Mouse (Mus musculus): ENCODE results near the gene Gm4985. TPM values are rescaled to one million over a fixed set of nuclear protein-coding genes. Genes with fewer than 3 reads are reported as not detected.
"Not testable (repeated sequence)": the region's sequence is repeated elsewhere in the genome, so short reads cannot be mapped to it uniquely, and the experiment has no call there.

Gene Gm4985
- polyA plus RNA-seq (2015; fragmentation: Nextera tagmentation; extraction: Ambion mirVana) = not detected in 2 replicates

DNA sequence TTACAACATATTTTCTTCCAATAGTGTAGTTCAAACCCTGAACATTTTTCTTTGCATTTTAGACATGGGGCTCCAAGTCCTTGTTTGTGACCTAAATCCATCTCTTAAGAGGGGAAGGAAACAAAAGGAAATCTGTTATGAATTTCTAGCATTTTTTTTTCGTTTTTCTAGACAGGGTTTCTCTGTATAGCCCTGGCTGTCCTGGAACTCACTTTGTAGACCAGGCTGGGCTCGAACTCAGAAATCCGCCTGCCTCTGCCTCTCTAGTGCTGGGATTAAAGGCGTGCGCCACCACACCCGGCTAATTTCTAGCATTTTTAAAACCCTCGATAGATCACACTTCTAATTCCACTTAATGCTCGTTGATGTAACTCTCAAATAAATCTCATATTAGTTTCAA is at the start of gene Gm4985:
TSS of gene Gm4985 (minus strand) at position 101 of the 400 bp plus-strand sequence.
- DNase-seq (ENCODE audit: low spot score) = not testable (repeated sequence)

DNA sequence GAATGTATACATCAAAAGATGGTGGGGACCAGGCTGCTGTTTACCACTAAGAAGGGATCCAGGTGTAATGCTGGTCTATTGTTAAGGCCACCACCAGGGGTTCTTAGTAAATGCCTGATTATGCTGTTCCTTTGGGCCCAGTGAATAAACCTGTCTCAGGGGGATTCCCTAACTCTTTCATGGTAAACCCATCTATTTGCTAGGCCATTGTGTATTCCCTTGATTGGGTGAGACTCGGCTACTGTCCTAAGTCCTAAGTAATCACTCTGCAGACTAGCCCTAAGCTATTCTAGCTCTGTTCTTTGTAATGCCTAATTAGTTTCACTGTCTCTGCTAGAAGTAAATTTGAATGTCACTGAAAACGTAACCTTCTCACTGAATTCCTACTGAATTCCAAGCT is 4.6 kb downstream of the Gm4985 start:
- no peak for DNase-seq (ENCODE audit: low spot score)

Small RNAs within 50 kb of the gene (microRNA-seq; reads per million reads assigned to microRNA genes)
- not detected for gene Gm25299 (ENCODE audit: borderline number of aligned reads)

Other genes with a start within 250 kb of the Gm4985 start
- not detected in 2 replicates for gene Gm4907, start 76.4 kb downstream of the Gm4985 start, polyA plus RNA-seq (2015; fragmentation: Nextera tagmentation; extraction: Ambion mirVana)